Mouse (Mus musculus): Measurements from ENCODE around the gene Vps13c.
A peak's percentile ranks its signal among the peaks of the same experiment; 100 is the strongest.

Gene Vps13c

GRCm38 (mm10) chr9:67839981-67840859, at the start of gene Vps13c:
Gene Vps13c (plus strand): TSS chr9:67840396.
- peak; percentile 91 for DNase-seq

GRCm38 (mm10) chr9:67792405-67792804, 47.8 kb upstream of the Vps13c start:
- DNase-seq, result no peak

- DNase-seq, result no peak
Measured at GRCm38 (mm10) chr9:67793501-67793900, 46.7 kb upstream of the Vps13c start.

- no peak for DNase-seq
Measured at GRCm38 (mm10) chr9:67794216-67794615, 46.0 kb upstream of the Vps13c start.

- no peak for DNase-seq
Measured at GRCm38 (mm10) chr9:67794668-67795067, 45.5 kb upstream of the Vps13c start.

- DNase-seq, result peak; percentile 38
Measured at GRCm38 (mm10) chr9:67795205-67795675, 45.0 kb upstream of the Vps13c start.

GRCm38 (mm10) chr9:67799078-67799819, 40.9 kb upstream of the Vps13c start:
- no peak for DNase-seq

GRCm38 (mm10) chr9:67802241-67802640, 38.0 kb upstream of the Vps13c start:
- DNase-seq, result peak; percentile 75

GRCm38 (mm10) chr9:67807000-67807399, 33.2 kb upstream of the Vps13c start:
- DNase-seq, result no peak

- no peak for DNase-seq
Measured at GRCm38 (mm10) chr9:67810527-67810926, 29.7 kb upstream of the Vps13c start.

- no peak for DNase-seq
Measured at GRCm38 (mm10) chr9:67811116-67811515, 29.1 kb upstream of the Vps13c start.

- DNase-seq, result no peak
Measured at GRCm38 (mm10) chr9:67813171-67813570, 27.0 kb upstream of the Vps13c start.

- DNase-seq, result peak; percentile 81
Measured at GRCm38 (mm10) chr9:67813665-67814337, 26.4 kb upstream of the Vps13c start.

GRCm38 (mm10) chr9:67816172-67816928, 23.8 kb upstream of the Vps13c start:
- no peak for DNase-seq

- peak; percentile 23 for DNase-seq
Measured at GRCm38 (mm10) chr9:67817898-67818667, 22.1 kb upstream of the Vps13c start.

GRCm38 (mm10) chr9:67818668-67818950, 21.6 kb upstream of the Vps13c start:
- no peak for DNase-seq

GRCm38 (mm10) chr9:67823131-67823530, 17.1 kb upstream of the Vps13c start:
- DNase-seq, result peak; percentile 22

GRCm38 (mm10) chr9:67825527-67825926, 14.7 kb upstream of the Vps13c start:
- no peak for DNase-seq

GRCm38 (mm10) chr9:67828182-67828581, 12.0 kb upstream of the Vps13c start:
- peak; percentile 76 for DNase-seq

GRCm38 (mm10) chr9:67830411-67831358, 9.5 kb upstream of the Vps13c start:
- peak; percentile 70 for DNase-seq
